Mouse (Mus musculus) cerebellum, adult 9-11 months (tissue): ENCODE results near the gene Pigu.
A peak's percentile ranks its signal among the peaks of the same experiment; 100 is the strongest.

Source experiments
- DNase-seq: peaks from one replicate; pipeline ENCODE4 v3.0.0; 2022

The Pigu gene

DNA sequence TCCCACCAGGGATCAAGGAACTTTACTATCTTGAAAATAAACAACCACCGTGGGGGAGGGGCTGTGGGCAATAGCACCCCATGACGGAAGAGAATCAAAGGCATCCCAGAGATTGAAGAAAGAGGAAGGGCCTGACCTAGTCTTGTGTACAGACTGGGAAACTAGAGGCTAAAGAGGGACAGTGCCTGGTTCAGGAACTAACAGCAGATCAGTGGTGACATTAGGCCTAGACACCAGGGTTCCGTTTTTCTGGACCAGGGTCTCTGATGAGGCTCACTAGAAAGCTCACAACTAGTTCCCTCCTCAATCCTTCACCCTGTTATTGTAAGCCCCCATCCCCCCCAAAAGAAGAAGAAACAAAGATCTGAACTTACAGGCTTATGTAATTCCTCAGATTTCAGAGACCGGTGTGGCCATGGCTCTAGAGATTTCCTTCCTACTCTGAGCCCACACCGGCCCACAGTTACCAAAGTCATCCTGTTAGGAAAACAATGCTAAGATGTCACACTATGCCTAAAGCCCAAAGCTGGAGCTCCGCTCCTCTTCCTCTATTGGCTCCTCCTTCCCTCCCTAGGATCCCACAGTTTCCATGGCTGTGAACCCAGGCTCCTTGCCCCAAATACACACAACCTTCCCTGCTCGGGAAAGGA, 10.5 kb upstream of the Pigu start:
- no peak for DNase-seq

DNA sequence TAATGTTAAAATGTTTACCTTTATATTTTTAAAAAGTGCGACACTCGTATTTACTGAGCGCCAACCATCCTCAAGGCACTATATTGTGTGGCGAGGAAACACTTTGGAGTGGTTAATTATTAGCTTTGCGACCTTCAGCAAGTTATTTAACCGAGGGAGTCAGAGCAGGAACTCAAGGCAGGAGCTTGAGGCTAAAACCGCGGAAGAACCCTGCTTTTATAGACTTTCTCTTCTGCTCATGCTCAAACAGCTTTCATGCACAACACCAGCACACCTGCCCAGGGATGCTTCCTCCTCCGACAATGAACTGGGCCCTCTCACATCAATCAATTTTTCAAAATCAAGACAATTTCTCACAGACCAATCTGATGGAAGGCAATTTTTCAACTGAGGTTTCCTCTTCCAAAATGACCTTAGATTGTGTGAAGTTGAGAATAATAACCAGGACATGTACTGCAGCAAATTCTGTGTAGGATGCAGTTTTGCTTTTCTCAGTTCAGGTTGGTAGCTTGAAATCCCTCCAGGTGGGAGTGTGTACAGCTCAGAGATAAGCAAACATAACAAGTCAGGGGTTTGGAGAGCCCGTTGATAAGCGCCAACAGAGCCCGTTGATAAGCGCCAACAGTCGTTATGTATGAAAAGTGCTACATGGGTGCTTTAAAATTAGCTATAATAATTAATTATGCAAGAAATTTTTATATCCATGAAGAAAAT, 613 bp upstream of the Pigu start:
- DNase-seq: peak; percentile 24

DNA sequence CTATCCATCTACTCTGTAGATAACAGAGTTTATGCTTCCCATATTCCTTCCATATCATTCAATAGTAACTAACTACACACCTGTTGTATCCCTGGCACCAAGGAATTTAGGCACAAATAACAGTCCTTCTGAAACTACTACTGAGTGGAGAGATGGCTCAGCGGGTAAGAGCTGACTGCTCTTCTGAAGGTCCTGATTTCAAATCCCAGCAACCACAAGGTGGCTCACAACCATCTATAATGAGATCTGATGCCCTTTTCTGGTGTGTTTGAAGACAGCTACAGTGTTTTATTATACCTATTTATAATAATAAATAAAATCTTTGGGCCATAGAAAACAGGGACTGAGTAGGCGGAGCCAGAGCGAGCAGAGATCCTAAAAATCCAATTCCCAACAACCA, 2.8 kb downstream of the Pigu start:
- no peak for DNase-seq

DNA sequence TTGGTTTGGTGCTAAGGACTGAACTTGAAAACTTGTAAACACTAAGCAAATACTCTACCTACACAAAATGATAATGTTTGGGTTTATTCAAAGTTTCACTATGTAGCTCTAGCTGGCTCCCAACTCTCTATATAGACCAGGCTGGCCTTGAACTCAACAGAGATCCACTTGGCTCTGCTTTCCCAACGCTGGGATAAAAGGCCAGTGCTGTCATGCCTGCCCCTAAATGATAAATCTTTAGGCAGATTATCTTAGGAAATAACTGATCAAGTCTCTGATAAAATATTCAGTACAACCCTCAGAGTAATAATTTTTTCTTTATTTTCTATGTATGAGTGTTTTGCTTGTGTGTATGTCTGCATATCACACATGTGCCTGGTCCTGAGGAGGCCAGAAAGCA, 10.6 kb downstream of the Pigu start:
- DNase-seq: no peak

- no peak for DNase-seq
These were observed 17.1 kb downstream of the Pigu start for GRCm38 (mm10) chr2:155340166-155340565.

- no peak for DNase-seq
These were observed 21.0 kb downstream of the Pigu start for GRCm38 (mm10) chr2:155336254-155336653.

- DNase-seq: no peak
These were observed 22.0 kb downstream of the Pigu start for GRCm38 (mm10) chr2:155335231-155335630.

- DNase-seq: no peak
These were observed 23.8 kb downstream of the Pigu start for GRCm38 (mm10) chr2:155333421-155333820.

DNA sequence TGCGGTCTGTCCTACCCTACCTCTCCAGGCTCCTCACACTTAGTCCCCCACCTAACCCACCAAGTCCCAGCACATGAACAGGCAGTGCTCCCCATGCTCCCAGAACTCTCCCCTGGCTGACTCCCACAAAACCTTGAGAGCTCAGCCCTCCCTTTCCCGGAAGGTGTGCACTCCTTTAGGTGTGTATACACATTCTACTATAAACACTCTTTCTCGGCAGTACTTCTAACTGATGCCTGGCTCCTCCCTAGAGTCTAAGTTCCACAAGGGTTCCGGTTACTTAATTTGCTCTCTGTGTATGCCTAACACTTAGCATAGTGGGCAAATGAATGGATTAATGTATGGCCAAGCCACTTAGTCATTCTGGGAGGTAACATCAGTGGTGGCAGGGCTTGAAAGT, 25.9 kb downstream of the Pigu start:
- no peak for DNase-seq

DNA sequence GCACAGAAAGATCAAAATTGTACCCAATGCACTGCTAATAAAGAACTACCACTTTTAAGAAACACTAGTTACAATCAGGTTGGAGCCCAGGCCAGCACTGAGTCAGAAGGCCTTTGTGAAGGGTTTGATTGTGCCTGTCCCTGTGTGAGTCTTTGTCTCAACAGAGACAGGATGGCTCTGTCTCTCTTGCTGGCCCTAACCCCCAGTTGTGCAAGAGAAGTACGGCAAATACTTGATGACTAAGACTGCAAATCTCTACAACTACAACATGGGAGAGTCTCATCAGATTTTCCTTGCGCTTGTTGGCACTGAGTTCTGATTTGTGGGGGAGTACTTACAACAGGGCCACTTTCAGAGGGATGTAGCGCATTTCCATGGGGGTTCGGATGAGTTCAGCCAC, 26.4 kb downstream of the Pigu start:
- no peak for DNase-seq

- no peak for DNase-seq
These were observed 27.5 kb downstream of the Pigu start for GRCm38 (mm10) chr2:155329707-155330106.

- no peak for DNase-seq
These were observed 28.3 kb downstream of the Pigu start for GRCm38 (mm10) chr2:155328906-155329305.

DNA sequence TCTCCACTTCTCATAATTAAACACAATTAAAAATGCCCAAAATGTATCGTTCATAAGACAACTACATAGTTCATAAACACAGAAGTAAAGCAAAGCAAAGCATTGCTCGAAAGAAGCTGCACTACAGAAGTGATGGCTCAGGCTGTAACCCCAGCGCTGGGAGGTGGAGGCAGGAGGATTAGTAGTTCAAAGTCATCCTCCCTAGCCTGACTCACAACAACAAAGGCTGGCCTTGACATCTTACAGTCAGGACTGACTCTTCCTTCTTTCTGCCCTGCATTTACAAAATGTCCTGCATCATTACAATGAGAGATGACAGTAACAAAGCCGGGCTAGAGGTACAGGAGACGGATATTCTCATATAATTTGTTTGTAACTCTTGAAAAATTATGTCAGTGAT, 29.3 kb downstream of the Pigu start:
- DNase-seq: no peak

GRCm38 (mm10) chr2:155326001-155326400, 31.2 kb downstream of the Pigu start:
- DNase-seq: no peak

GRCm38 (mm10) chr2:155320596-155320995, 36.6 kb downstream of the Pigu start:
- no peak for DNase-seq

DNA sequence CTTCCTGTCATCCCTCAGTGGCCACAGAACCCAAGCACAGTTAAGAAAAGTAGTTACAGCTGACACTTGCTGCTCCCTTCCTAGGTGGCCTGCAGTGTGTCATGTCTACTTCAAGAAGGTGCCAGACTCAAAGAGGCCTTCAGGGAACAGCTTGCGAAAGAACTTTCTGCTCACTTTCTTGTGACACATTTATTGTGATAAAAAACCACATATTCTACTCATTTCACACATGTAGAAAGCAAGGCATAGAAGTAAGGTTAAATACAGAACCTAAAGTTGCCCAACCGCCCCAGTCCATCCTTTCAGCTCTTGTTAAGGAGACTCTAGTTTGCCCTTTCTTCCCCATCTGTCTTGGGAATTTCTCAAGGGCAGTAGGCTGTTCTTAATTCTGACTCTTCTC, 38.6 kb downstream of the Pigu start:
- DNase-seq: no peak

DNA sequence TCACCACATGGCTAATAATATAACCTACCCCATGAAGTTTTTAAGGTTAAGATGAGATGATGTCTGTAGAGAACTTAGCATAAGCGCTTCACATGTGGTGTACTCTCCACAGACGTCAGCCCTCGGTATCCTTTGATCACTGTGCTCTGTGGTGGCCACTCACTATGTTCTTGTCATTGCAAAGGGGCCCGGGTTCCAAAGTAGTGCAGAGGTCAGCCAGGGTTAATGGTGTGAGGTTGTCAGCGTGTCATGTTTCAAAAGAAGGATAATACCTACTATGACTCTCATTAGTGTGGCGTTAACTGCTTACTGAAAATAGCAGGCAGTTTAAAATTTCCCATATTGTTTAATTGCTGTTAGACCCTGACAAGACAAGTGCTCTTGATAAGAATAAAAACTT, 43.6 kb downstream of the Pigu start:
- no peak for DNase-seq

DNA sequence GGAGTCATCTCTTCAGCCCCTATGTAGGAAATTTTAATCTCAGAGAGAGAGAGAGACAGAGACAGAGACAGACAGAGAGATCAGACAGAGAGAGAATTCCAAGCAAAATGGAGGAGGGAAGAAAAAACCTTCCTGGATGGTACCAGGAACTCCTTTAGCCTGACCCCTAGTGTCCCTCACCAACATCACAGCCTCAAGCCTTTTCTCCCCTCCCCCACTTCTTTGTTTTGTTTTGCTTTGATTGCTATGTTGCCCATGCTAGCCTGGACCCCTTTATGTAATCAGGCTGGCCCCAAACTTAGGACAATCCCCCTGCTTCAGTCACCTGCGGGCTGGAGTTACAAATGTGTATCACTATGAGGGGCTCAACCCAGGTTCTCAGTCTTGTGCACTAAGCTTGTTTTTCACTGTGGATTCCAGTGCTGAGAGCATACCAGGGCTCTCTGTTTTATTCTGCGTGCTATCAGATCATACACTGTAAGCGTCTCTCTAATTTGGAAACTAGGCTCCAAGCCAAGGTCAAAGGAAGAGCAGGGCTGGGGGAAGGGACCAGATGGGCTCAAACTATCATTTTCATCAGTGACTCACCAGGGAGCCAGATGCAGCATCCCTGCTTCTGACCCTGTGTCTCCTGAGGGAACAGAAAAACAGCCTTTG, 48.2 kb downstream of the Pigu start:
- no peak for DNase-seq

DNA sequence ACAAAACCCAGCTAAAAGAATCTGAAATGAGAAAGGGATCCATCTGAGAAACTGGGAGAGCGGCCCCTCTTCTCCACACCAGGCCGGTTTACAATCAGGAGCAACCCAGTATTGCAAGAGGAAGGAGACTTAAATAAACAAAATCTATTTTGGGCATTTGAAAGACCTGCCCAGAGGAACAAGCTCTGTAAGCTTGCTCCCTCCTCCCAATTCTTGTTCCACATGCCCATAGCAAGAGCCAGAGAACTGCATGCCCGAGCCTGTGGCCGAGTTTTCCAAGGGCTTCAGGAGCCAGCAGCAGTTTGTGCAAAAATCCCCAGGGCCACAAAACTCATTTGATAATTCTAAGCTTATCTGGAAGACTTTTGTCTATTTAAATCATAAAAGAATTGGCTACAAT, 57.7 kb downstream of the Pigu start:
- no peak for DNase-seq

DNA sequence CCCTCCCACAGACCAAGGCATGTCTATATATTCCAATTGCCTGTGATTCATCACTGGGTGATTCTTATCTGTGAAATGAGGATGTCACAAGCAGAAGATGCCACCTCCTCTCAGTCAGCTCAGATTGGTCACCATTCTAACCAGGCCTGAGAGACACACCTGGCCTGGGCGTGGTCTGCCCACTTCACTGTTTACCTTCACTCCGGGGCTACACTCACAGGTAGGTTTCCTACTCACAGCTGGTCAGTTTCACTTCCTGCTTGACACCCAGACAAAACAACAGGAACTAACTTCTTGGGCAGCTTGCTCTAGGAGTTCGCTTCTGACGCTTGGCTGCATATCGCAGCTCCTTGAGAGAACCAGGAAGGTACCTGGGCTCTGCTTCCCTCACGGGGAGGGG, 61.8 kb downstream of the Pigu start:
- DNase-seq: no peak

- no peak for DNase-seq
These were observed 63.3 kb downstream of the Pigu start for GRCm38 (mm10) chr2:155293946-155294345.

GRCm38 (mm10) chr2:155293382-155293781, 63.8 kb downstream of the Pigu start:
- DNase-seq: peak; percentile 70

GRCm38 (mm10) chr2:155290066-155290465, 67.2 kb downstream of the Pigu start:
- no peak for DNase-seq
